Mouse (Mus musculus) CH12.LX (cell line): Measurements from ENCODE around the gene Rae1. TPM values are rescaled to one million over a fixed set of nuclear protein-coding genes. Genes with fewer than 3 reads are reported as not detected.

ENCODE experiments used
- DNase-seq: peaks from one replicate; pipeline ENCODE4 v3.0.0-alpha.2; 2013; ENCODE audit errors: extremely low read depth
- H3K27ac ChIP-seq: 2 replicates; pipeline ENCODE4 v1.5.1; 2012; ENCODE audit warnings: low read depth, mild to moderate bottlenecking, control low read depth, moderate library complexity; ENCODE audit not compliant: insufficient read depth
- H3K27me3 ChIP-seq: replicated peaks from 2 replicates; pipeline ENCODE3; 2012; ENCODE audit warnings: inconsistent platforms
- H3K36me3 ChIP-seq, 2 experiments: replicated peaks in 1 of 2; 2 replicates each; pipeline versions ENCODE3 to v1.6.1; 2012; ENCODE audit warnings: inconsistent platforms in 1 of 2, low read length in 1 of 2, mild to moderate bottlenecking in 1 of 2, mixed read lengths in 1 of 2, moderate library complexity in 1 of 2; ENCODE audit not compliant: control insufficient read depth in 1 of 2, insufficient read depth in 1 of 2
- H3K4me1 ChIP-seq, 2 experiments: 2 replicates each; pipeline ENCODE4 v1.6.1; 2012; ENCODE audit warnings: inconsistent platforms in 1 of 2, moderate library complexity in 1 of 2; ENCODE audit not compliant: insufficient read depth in 2 of 2, control insufficient read depth in 1 of 2
- H3K4me2 ChIP-seq: 2 replicates; pipeline ENCODE4 v1.6.1; 2012; ENCODE audit warnings: low read depth, mild to moderate bottlenecking, control low read depth; ENCODE audit not compliant: poor library complexity, insufficient read depth, severe bottlenecking
- H3K4me3 ChIP-seq, 3 experiments: fragments of 150-350 bp in 1 of 3; sonication (generic) in 1 of 3; replicated peaks in 1 of 3; 2 replicates each; pipeline versions ENCODE3 to v1.5.1; 2011 to 2012; ENCODE audit warnings: low read depth in 2 of 3, low read length in 2 of 3, mild to moderate bottlenecking in 2 of 3, moderate library complexity in 2 of 3, control low read depth in 1 of 3, improper control_type of control experiment in 1 of 3, inconsistent platforms in 1 of 3, mixed read lengths in 1 of 3; ENCODE audit not compliant: poor library complexity in 1 of 3
- H3K79me2 ChIP-seq: replicated peaks from 2 replicates; pipeline ENCODE4 v1.6.1; 2012; ENCODE audit warnings: mild to moderate bottlenecking, moderate library complexity; ENCODE audit not compliant: control insufficient read depth, poor library complexity, insufficient read depth, severe bottlenecking; ENCODE audit errors: extremely low read depth
- H3K9ac ChIP-seq: 2 replicates; pipeline ENCODE4 v1.6.1; 2012; ENCODE audit warnings: low read depth, mild to moderate bottlenecking, control low read depth, moderate library complexity; ENCODE audit not compliant: insufficient read depth
- H3K9me3 ChIP-seq: replicated peaks from 2 replicates; pipeline ENCODE3; 2012; ENCODE audit warnings: low read length, inconsistent platforms, mixed read lengths
- BHLHE40 ChIP-seq: IDR thresholded peaks from 2 replicates; pipeline ENCODE4 v1.6.1; 2011; ENCODE audit warnings: mild to moderate bottlenecking, low read depth, low read length, improper control_type of control experiment
- CHD2 ChIP-seq: IDR thresholded peaks from 2 replicates; pipeline ENCODE4 v1.6.1; 2011; ENCODE audit warnings: low read length, improper control_type of control experiment
- CTCF ChIP-seq, 2 experiments: IDR thresholded peaks in 1 of 2; conservative IDR thresholded peaks in 1 of 2; 2 replicates each; pipeline ENCODE4 v1.5.1; 2011 to 2012; ENCODE audit warnings: low read depth in 2 of 2, low read length in 2 of 2, improper control_type of control experiment in 1 of 2, inconsistent platforms in 1 of 2, mild to moderate bottlenecking in 1 of 2, moderate library complexity in 1 of 2
- E2F4 ChIP-seq: IDR thresholded peaks from 2 replicates; pipeline ENCODE4 v1.6.1; 2011; ENCODE audit warnings: low read depth, low read length, improper control_type of control experiment; ENCODE audit not compliant: insufficient replicate concordance
- EP300 ChIP-seq: IDR thresholded peaks from 2 replicates; pipeline ENCODE4 v1.6.1; 2011; ENCODE audit warnings: low read length, improper control_type of control experiment
- ETS1 ChIP-seq: conservative IDR thresholded peaks from 2 replicates; pipeline ENCODE4 v1.6.1; 2012; ENCODE audit warnings: low read depth, mild to moderate bottlenecking, inconsistent platforms, low read length, improper control_type of control experiment, moderate library complexity
- IRF4 ChIP-seq: IDR thresholded peaks from 2 replicates; pipeline ENCODE4 v1.6.1; 2014; ENCODE audit warnings: low read depth, mild to moderate bottlenecking, inconsistent platforms, low read length, improper control_type of control experiment
- JUN ChIP-seq: IDR thresholded peaks from 2 replicates; pipeline ENCODE4 v1.6.1; 2011; ENCODE audit warnings: low read depth, mild to moderate bottlenecking, low read length, improper control_type of control experiment, moderate library complexity; ENCODE audit not compliant: insufficient read depth
- JUND ChIP-seq: conservative IDR thresholded peaks from 2 replicates; pipeline ENCODE4 v1.6.1; 2011; ENCODE audit warnings: low read depth, low read length, improper control_type of control experiment
- KAT2A ChIP-seq: IDR thresholded peaks from 2 replicates; pipeline ENCODE4 v1.6.1; 2012; ENCODE audit warnings: low read length, improper control_type of control experiment, inconsistent platforms; ENCODE audit not compliant: insufficient replicate concordance
- MAFK ChIP-seq: IDR thresholded peaks from 2 replicates; pipeline ENCODE4 v1.6.1; 2011; ENCODE audit warnings: low read length, improper control_type of control experiment; ENCODE audit not compliant: insufficient replicate concordance
- MAX ChIP-seq: IDR thresholded peaks from 2 replicates; pipeline ENCODE4 v1.6.1; 2011; ENCODE audit warnings: low read length, improper control_type of control experiment
- MEF2A ChIP-seq: IDR thresholded peaks from 2 replicates; pipeline ENCODE4 v1.6.1; 2014; ENCODE audit warnings: low read depth, mild to moderate bottlenecking, inconsistent platforms, low read length, improper control_type of control experiment, borderline replicate concordance
- MXI1 ChIP-seq: IDR thresholded peaks from 2 replicates; pipeline ENCODE4 v1.6.1; 2011; ENCODE audit warnings: mild to moderate bottlenecking, low read depth, low read length, improper control_type of control experiment
- NRF1 ChIP-seq: IDR thresholded peaks from 2 replicates; pipeline ENCODE4 v1.6.1; 2014; ENCODE audit warnings: low read depth, mild to moderate bottlenecking, inconsistent platforms, low read length, improper control_type of control experiment, moderate library complexity
- PAX5 ChIP-seq: IDR thresholded peaks from 2 replicates; pipeline ENCODE4 v1.6.1; 2012; ENCODE audit warnings: low read length, inconsistent platforms, mixed read lengths
- POLR2AphosphoS2 ChIP-seq: IDR thresholded peaks from 2 replicates; pipeline ENCODE4 v1.6.1; 2011; ENCODE audit warnings: low read depth, low read length, improper control_type of control experiment
- RAD21 ChIP-seq: IDR thresholded peaks from 2 replicates; pipeline ENCODE4 v1.6.1; 2011; ENCODE audit warnings: low read depth, mild to moderate bottlenecking, low read length, improper control_type of control experiment, moderate library complexity
- RCOR1 ChIP-seq: conservative IDR thresholded peaks from 2 replicates; pipeline ENCODE4 v1.6.1; 2012; ENCODE audit warnings: low read depth, mild to moderate bottlenecking, inconsistent platforms, low read length, improper control_type of control experiment
- SIN3A ChIP-seq: IDR thresholded peaks from 2 replicates; pipeline ENCODE4 v1.6.1; 2012; ENCODE audit warnings: low read length, improper control_type of control experiment, inconsistent platforms
- SMC3 ChIP-seq: IDR thresholded peaks from 2 replicates; pipeline ENCODE4 v1.6.1; 2011; ENCODE audit warnings: low read depth, low read length, improper control_type of control experiment
- TBP ChIP-seq: conservative IDR thresholded peaks from 2 replicates; pipeline ENCODE4 v1.6.1; 2011; ENCODE audit warnings: low read depth, low read length, improper control_type of control experiment
- TCF12 ChIP-seq: IDR thresholded peaks from 2 replicates; pipeline ENCODE4 v1.6.1; 2014; ENCODE audit warnings: low read depth, mild to moderate bottlenecking, inconsistent platforms, low read length, improper control_type of control experiment
- USF1 ChIP-seq: IDR thresholded peaks from 2 replicates; pipeline ENCODE4 v1.6.1; 2014; ENCODE audit warnings: low read depth, mild to moderate bottlenecking, inconsistent platforms, low read length, improper control_type of control experiment
- ZC3H11A ChIP-seq: IDR thresholded peaks from 2 replicates; pipeline ENCODE4 v1.6.1; 2012; ENCODE audit warnings: low read depth, mild to moderate bottlenecking, inconsistent platforms, low read length, improper control_type of control experiment
- ZKSCAN1 ChIP-seq: IDR thresholded peaks from 2 replicates; pipeline ENCODE4 v1.6.1; 2012; ENCODE audit warnings: low read depth, inconsistent platforms, low read length, improper control_type of control experiment, borderline replicate concordance
- ZMIZ1 ChIP-seq: IDR thresholded peaks from 2 replicates; pipeline ENCODE4 v1.6.1; 2012; ENCODE audit warnings: low read depth, mild to moderate bottlenecking, inconsistent platforms, low read length, improper control_type of control experiment
- ZNF384 ChIP-seq: IDR thresholded peaks from 2 replicates; pipeline ENCODE4 v1.6.1; 2012; ENCODE audit warnings: low read depth, low read length, improper control_type of control experiment, inconsistent platforms
- dilution Hi-C: fragments of 300-500 bp; cut with MboI; formaldehyde crosslinking; loops from 2 replicates; pipeline ENCODE4 v1.14.3; 2020; ENCODE audit warnings: low sequenced_read_pairs; ENCODE audit not compliant: extremely low pct_unique_long_range_greater_than_20kb, extremely low pct_ligation_motif_present
- in situ Hi-C: fragments of 300-500 bp; cut with MboI; formaldehyde crosslinking; loops from 3 replicates; pipeline ENCODE4 v1.14.3; 2019; ENCODE audit warnings: low sequenced_read_pairs, low pct_ligation_motif_present, low pct_unique_long_range_greater_than_20kb, mixed read lengths
- polyA plus RNA-seq: library from polyadenylated mRNA; unstranded; fragments of >175 nt; gene quantifications from 2 replicates; pipeline ENCODE4 v1.2.1, GENCODE M21; 2012; ENCODE audit warnings: low read depth; ENCODE audit not compliant: insufficient read length
- total RNA-seq, 2 experiments: library from RNA; depleted of rRNA; stranded (reverse); fragments of 300-350 nt in 1 of 2; fragments of >200 nt in 1 of 2; gene quantifications; 2 replicates each; pipeline ENCODE4 v1.2.3; 2012 to 2014

The Rae1 gene
- total and polyA plus RNA-seq, 3 experiments, result 86.3 to 114 (median 95.0) TPM

GRCm38 (mm10) chr2:172978131-172978633 is 21.7 kb upstream of the Rae1 start:
- peaks cover 9 to 37% of the 10 kb centered on the region in 2 experiments for H3K4me1 ChIP-seq
- in situ Hi-C loops, result no loop called here
- no peaks in the 10 kb centered on the region for H3K79me2 ChIP-seq
- dilution Hi-C loops, result no loop called here
- H3K9me3 ChIP-seq, result peaks cover 4% of the 10 kb centered on the region
- no peak for DNase-seq
- TF ChIP-seq TBP (no peak), JUN (no peak), MAX (no peak), RAD21 (no peak), ZKSCAN1 (no peak), IRF4 (no peak), MXI1 (no peak), ZMIZ1 (no peak), NRF1 (no peak), BHLHE40 (no peak), SIN3A (no peak), E2F4 (no peak), TCF12 (no peak), ZC3H11A (no peak), KAT2A (no peak), CTCF (conservative IDR thresholded peaks at IDR 0.05 in 1 of 2, IDR thresholded peaks at IDR 0.05 in 1 of 2; ENCODE audit: low read depth in 2 of 2, low read length in 2 of 2) (no peak), PAX5 (no peak), RCOR1 (no peak)
- no peaks in the 10 kb centered on the region for H3K36me3 ChIP-seq
- H3K4me2 ChIP-seq, result no peak overlapping the region
- no peak overlapping the region for H3K4me3 ChIP-seq
- no peaks in the 10 kb centered on the region for H3K27me3 ChIP-seq
- no peak overlapping the region; the same call in 1 of the 2 replicates for H3K9ac ChIP-seq
- peak overlapping the region; percentile 15 for H3K27ac ChIP-seq

GRCm38 (mm10) chr2:172979666-172980345 is 20.1 kb upstream of the Rae1 start:
- H3K9me3 ChIP-seq, result peaks cover 4% of the 10 kb centered on the region
- no peaks in the 10 kb centered on the region for H3K27me3 ChIP-seq
- no peak overlapping the region for H3K27ac ChIP-seq
- in situ Hi-C loops (no loop called here), dilution Hi-C loops (no loop called here)
- DNase-seq, result no peak
- H3K79me2 ChIP-seq, result no peaks in the 10 kb centered on the region
- H3K36me3 ChIP-seq, result no peaks in the 10 kb centered on the region
- peaks cover 0 to 23% of the 10 kb centered on the region in 2 experiments; a peak in 3 of 4 replicates for H3K4me1 ChIP-seq
- H3K4me3 ChIP-seq, result no peak overlapping the region
- no peak overlapping the region for H3K9ac ChIP-seq
- no peak overlapping the region for H3K4me2 ChIP-seq
- TF ChIP-seq IRF4 (no peak), CHD2 (no peak), ZC3H11A (no peak), ZNF384 (no peak), ETS1 (no peak), POLR2AphosphoS2 (no peak), JUN (no peak), MAFK (no peak), SMC3 (no peak), JUND (no peak), MEF2A (no peak), USF1 (no peak), EP300 (no peak)
